Mouse (Mus musculus): ENCODE data around the gene Nup160. TPM values are rescaled to one million over a fixed set of nuclear protein-coding genes. Genes with fewer than 3 reads are reported as not detected.

Gene Nup160
- polyA plus RNA-seq (2012; rRNA removed): 4.6 and 7.7 TPM in 2 replicates

- 77% methylated on average over 8 of the region's 8 CpGs for WGBS
- DNase-seq: no peak
- Histone ChIP-seq H3K4me3 (replicated peaks; ENCODE audit: extremely low read depth, low read depth, low read length) (no peak within 1 kb of the TSS), H3K4me1 (ENCODE audit: control insufficient read depth, insufficient read depth, low read length) (peaks cover 5% of the 10 kb centered on the region)
- TF ChIP-seq CTCF (IDR thresholded peaks at IDR 0.05; ENCODE audit: insufficient read depth, low read length): no peak
- no peak for TF ChIP-seq POLR2A (IDR thresholded peaks at IDR 0.05; ENCODE audit: borderline replicate concordance, extremely low read depth, low read depth, low read length)
Measured at GRCm38 (mm10) chr2:90677007-90677406, at the start of gene Nup160. TSS of gene Nup160 (plus strand) at chr2:90677215.

GRCm38 (mm10) chr2:90628261-90628660 lies 48.8 kb upstream of the Nup160 start:
- no peak for TF ChIP-seq CTCF (IDR thresholded peaks at IDR 0.05; ENCODE audit: insufficient read depth, low read length)
- no peak for TF ChIP-seq POLR2A (IDR thresholded peaks at IDR 0.05; ENCODE audit: borderline replicate concordance, extremely low read depth, low read depth, low read length)
- no peaks in the 10 kb centered on the region for H3K4me1 ChIP-seq (ENCODE audit: control insufficient read depth, insufficient read depth, low read length)
- 89% methylated on average over 5 of the region's 5 CpGs for WGBS
- no peak for DNase-seq
- H3K4me3 ChIP-seq (replicated peaks; ENCODE audit: extremely low read depth, low read depth, low read length): no peak overlapping the region

- TF ChIP-seq CTCF (IDR thresholded peaks at IDR 0.05; ENCODE audit: insufficient read depth, low read length) (no peak), POLR2A (IDR thresholded peaks at IDR 0.05; ENCODE audit: borderline replicate concordance, extremely low read depth, low read depth, low read length) (no peak)
Measured at GRCm38 (mm10) chr2:90629552-90629951, 47.5 kb upstream of the Nup160 start.

GRCm38 (mm10) chr2:90631938-90632733 lies 44.9 kb upstream of the Nup160 start:
- Histone ChIP-seq H3K4me3 (replicated peaks; ENCODE audit: extremely low read depth, low read depth, low read length) (no peak overlapping the region), H3K4me1 (ENCODE audit: control insufficient read depth, insufficient read depth, low read length) (peaks cover 4% of the 10 kb centered on the region)
- no peak for TF ChIP-seq POLR2A (IDR thresholded peaks at IDR 0.05; ENCODE audit: borderline replicate concordance, extremely low read depth, low read depth, low read length)
- no peak for TF ChIP-seq CTCF (IDR thresholded peaks at IDR 0.05; ENCODE audit: insufficient read depth, low read length)
- DNase-seq: no peak
- WGBS: 71% methylated on average over 16 of the region's 16 CpGs

More at GRCm38 (mm10) chr2:90629552-90629951, 47.5 kb upstream of the Nup160 start:
- no peak for DNase-seq
- Histone ChIP-seq H3K4me1 (ENCODE audit: control insufficient read depth, insufficient read depth, low read length) (no peaks in the 10 kb centered on the region; the same call in 1 of the 2 replicates), H3K4me3 (replicated peaks; ENCODE audit: extremely low read depth, low read depth, low read length) (no peak overlapping the region)
- WGBS: 55% methylated on average over 2 of the region's 2 CpGs

GRCm38 (mm10) chr2:90634671-90635070 lies 42.3 kb upstream of the Nup160 start:
- Histone ChIP-seq H3K4me1 (ENCODE audit: control insufficient read depth, insufficient read depth, low read length) (peaks cover 4% of the 10 kb centered on the region), H3K4me3 (replicated peaks; ENCODE audit: extremely low read depth, low read depth, low read length) (no peak overlapping the region)
- no peak for DNase-seq
- TF ChIP-seq POLR2A (IDR thresholded peaks at IDR 0.05; ENCODE audit: borderline replicate concordance, extremely low read depth, low read depth, low read length): no peak
- no peak for TF ChIP-seq CTCF (IDR thresholded peaks at IDR 0.05; ENCODE audit: insufficient read depth, low read length)

GRCm38 (mm10) chr2:90635085-90635723 lies 41.8 kb upstream of the Nup160 start:
- TF ChIP-seq CTCF (IDR thresholded peaks at IDR 0.05; ENCODE audit: insufficient read depth, low read length) (no peak), POLR2A (IDR thresholded peaks at IDR 0.05; ENCODE audit: borderline replicate concordance, extremely low read depth, low read depth, low read length) (peak; percentile 31; the same call in 1 of the 2 replicates)
- Histone ChIP-seq H3K4me1 (ENCODE audit: control insufficient read depth, insufficient read depth, low read length) (peaks cover 4% of the 10 kb centered on the region), H3K4me3 (replicated peaks; ENCODE audit: extremely low read depth, low read depth, low read length) (no peak overlapping the region)
- peak; percentile 46 for DNase-seq
- whole genome bisulfite sequencing: 19% methylated on average over 7 of the region's 7 CpGs

- Histone ChIP-seq H3K4me3 (replicated peaks; ENCODE audit: extremely low read depth, low read depth, low read length) (no peak overlapping the region), H3K4me1 (ENCODE audit: control insufficient read depth, insufficient read depth, low read length) (peaks cover 8% of the 10 kb centered on the region)
- DNase-seq: no peak
- 73% methylated on average over 7 of the region's 7 CpGs for WGBS
- TF ChIP-seq POLR2A (IDR thresholded peaks at IDR 0.05; ENCODE audit: borderline replicate concordance, extremely low read depth, low read depth, low read length) (no peak), CTCF (IDR thresholded peaks at IDR 0.05; ENCODE audit: insufficient read depth, low read length) (no peak)
Measured at GRCm38 (mm10) chr2:90636853-90637252, 40.2 kb upstream of the Nup160 start.

- no peak overlapping the region for H3K4me3 ChIP-seq (replicated peaks; ENCODE audit: extremely low read depth, low read depth, low read length)
- H3K4me1 ChIP-seq (ENCODE audit: control insufficient read depth, insufficient read depth, low read length): peaks cover 8% of the 10 kb centered on the region
- TF ChIP-seq POLR2A (IDR thresholded peaks at IDR 0.05; ENCODE audit: borderline replicate concordance, extremely low read depth, low read depth, low read length): no peak
- TF ChIP-seq CTCF (IDR thresholded peaks at IDR 0.05; ENCODE audit: insufficient read depth, low read length): no peak
- WGBS: 74% methylated on average over 8 of the region's 8 CpGs
- DNase-seq: no peak
Measured at GRCm38 (mm10) chr2:90638986-90639746, 37.8 kb upstream of the Nup160 start.

Measured in lung, adult 2 months (tissue).